Mouse (Mus musculus) CD4-positive, CD25-positive, alpha-beta regulatory T cell, adult 2 months (primary cell): ENCODE data around the gene Ndufa10.
"Not testable (repeated sequence)": the region's sequence is repeated elsewhere in the genome, so short reads cannot be mapped to it uniquely, and the experiment has no call there.

Source experiments
- DNase-seq: peaks from one replicate; pipeline ENCODE4 v3.0.0-alpha.2; 2012; ENCODE audit warnings: low read depth, low spot score

The Ndufa10 gene

GRCm38 (mm10) chr1:92473165-92474041, at the start of gene Ndufa10:
Gene Ndufa10 (minus strand): TSS chr1:92473860.
- peak; percentile 97 for DNase-seq

GRCm38 (mm10) chr1:92521376-92521775, 47.7 kb upstream of the Ndufa10 start:
- DNase-seq, result peak; percentile 3

GRCm38 (mm10) chr1:92519046-92519445, 45.4 kb upstream of the Ndufa10 start:
- DNase-seq, result no peak

- DNase-seq, result no peak
These were observed 44.9 kb upstream of the Ndufa10 start, which contains the start of gene Olfr1414 for GRCm38 (mm10) chr1:92518561-92518960. Gene Olfr1414 (minus strand): TSS chr1:92518661.

GRCm38 (mm10) chr1:92515390-92515789, 41.7 kb upstream of the Ndufa10 start:
- DNase-seq, result no peak

- not testable (repeated sequence) for DNase-seq
These were observed 38.0 kb upstream of the Ndufa10 start for GRCm38 (mm10) chr1:92511646-92512045.

GRCm38 (mm10) chr1:92496001-92496400, 22.3 kb upstream of the Ndufa10 start, which contains the start of gene Olfr1415:
Gene Olfr1415 (minus strand): TSS chr1:92496101.
- no peak for DNase-seq

GRCm38 (mm10) chr1:92485013-92485412, 11.4 kb upstream of the Ndufa10 start, which contains the start of gene Olfr1416:
Gene Olfr1416 (minus strand): TSS chr1:92485113.
- no peak for DNase-seq

GRCm38 (mm10) chr1:92474066-92474578, 462 bp upstream of the Ndufa10 start:
- DNase-seq, result no peak

- DNase-seq, result peak; percentile 39
These were observed 4.8 kb downstream of the Ndufa10 start for GRCm38 (mm10) chr1:92468891-92469290.

GRCm38 (mm10) chr1:92458416-92458815, 15.2 kb downstream of the Ndufa10 start:
- DNase-seq, result no peak

- DNase-seq, result no peak
These were observed 15.9 kb downstream of the Ndufa10 start for GRCm38 (mm10) chr1:92457758-92458157.

GRCm38 (mm10) chr1:92453751-92454445, 19.8 kb downstream of the Ndufa10 start:
- DNase-seq, result peak; percentile 58

- no peak for DNase-seq
These were observed 25.4 kb downstream of the Ndufa10 start for GRCm38 (mm10) chr1:92448293-92448692.

GRCm38 (mm10) chr1:92441453-92442063, 32.1 kb downstream of the Ndufa10 start:
- DNase-seq, result no peak

- DNase-seq, result no peak
These were observed 33.5 kb downstream of the Ndufa10 start for GRCm38 (mm10) chr1:92440066-92440750.

- DNase-seq, result no peak
These were observed 35.9 kb downstream of the Ndufa10 start for GRCm38 (mm10) chr1:92437678-92438271.

GRCm38 (mm10) chr1:92436831-92437321, 36.8 kb downstream of the Ndufa10 start:
- no peak for DNase-seq

GRCm38 (mm10) chr1:92434986-92435385, 38.7 kb downstream of the Ndufa10 start:
- DNase-seq, result no peak

- no peak for DNase-seq
These were observed 40.9 kb downstream of the Ndufa10 start for GRCm38 (mm10) chr1:92432791-92433190.

- no peak for DNase-seq
These were observed 41.6 kb downstream of the Ndufa10 start for GRCm38 (mm10) chr1:92432098-92432497.
